Mouse (Mus musculus) urinary bladder, postnatal 36 days (tissue): ENCODE results near the gene Gm9774.

Source experiments
- DNase-seq, 2 experiments: peaks; one replicate each; pipeline ENCODE4 v3.0.0; 2022; ENCODE audit warnings: low spot score in 2 of 2, mixed read lengths in 1 of 2

The Gm9774 gene

DNA sequence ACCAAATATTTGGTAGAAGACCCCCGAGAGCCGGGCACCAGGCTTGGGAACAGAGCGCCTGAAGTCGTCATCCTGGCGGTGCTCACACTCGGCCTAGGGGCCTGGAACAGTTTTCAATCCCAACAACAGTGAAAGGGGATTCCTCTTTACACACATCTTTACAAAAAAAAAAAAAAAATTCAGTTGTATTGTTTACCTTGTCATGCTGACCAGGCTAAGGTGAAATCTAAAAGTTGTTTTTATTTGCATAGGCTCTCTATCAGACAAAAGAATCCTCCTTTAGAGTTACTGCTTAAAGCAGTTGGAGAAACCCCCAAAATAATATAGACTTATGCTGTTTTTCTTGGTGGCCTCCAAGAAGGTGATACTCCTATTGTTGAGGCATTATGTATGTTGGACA, at the start of gene Gm9774:
Gm9774 (minus strand) TSS at position 101 of the 400 bp plus-strand sequence.
- DNase-seq = no peak

GRCm38 (mm10) chr3:92470111-92470510, 40.9 kb upstream of the Gm9774 start:
- DNase-seq = no peak

- DNase-seq = no peak
These were observed 38.2 kb upstream of the Gm9774 start for GRCm38 (mm10) chr3:92467424-92467823.

DNA sequence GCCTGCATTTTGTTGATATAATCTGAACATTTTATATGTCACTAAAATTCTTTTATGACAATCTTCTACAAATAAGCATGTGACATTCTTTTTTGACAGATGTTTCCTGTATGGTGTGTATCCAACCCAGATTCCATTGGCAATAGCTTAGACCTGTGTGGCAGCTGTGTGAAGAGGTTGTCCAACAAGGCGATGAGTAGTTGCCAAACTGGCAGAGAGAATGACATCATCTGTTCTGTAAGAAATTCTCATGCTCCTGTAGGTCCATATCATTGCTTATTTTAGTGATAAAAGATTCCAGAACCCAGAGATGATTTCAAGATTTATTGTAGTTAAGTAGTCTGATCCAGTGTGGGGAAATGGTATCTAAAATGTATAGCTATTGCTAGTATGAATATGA, 37.4 kb upstream of the Gm9774 start:
- DNase-seq = no peak

DNA sequence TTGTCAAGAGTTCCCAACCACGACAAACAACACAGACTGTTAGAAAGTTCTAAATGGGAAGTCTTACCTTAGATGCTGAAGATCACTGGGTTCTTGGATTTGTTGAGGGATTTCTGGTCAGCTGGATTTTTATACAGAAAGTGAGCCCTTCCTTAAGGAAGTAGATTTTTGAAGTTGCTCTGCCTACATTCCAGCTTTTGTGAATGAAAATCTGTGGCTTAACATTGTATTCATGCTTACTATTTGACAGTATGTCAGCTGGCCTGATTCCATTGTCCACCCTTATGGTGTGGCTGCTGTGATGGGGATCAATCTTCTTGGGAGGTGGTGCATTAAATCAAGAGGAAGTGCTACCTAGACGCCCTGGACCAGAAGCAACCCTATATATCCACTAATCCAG, 29.4 kb upstream of the Gm9774 start, which contains the start of gene Sprr3:
Sprr3 (minus strand) TSS at position 101 of the 400 bp plus-strand sequence.
- no peak for DNase-seq

GRCm38 (mm10) chr3:92455151-92455550, 25.9 kb upstream of the Gm9774 start:
- no peak for DNase-seq

- DNase-seq = no peak
These were observed 11.0 kb upstream of the Gm9774 start for GRCm38 (mm10) chr3:92440177-92440576.

DNA sequence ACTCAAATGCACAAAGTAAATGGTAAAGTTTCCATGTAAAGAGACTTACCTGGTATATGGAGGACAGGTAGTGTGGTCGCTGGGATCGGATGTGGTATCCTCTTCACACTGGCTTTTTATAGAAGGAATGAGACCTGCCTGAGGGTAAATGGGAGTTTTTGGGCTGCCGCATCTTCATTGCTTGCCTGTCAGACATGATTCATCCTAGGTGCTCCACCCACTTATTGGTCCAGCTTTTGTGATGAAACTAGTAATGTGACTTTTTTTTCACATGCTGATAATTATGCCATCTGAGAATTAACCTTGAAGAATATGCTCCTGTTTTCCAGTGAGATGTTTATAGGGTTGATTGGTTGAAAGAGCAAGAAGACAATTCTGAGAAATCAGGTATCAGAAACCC, 9.5 kb upstream of the Gm9774 start, which contains the start of gene Sprr1b:
Sprr1b (minus strand) TSS at position 101 of the 400 bp plus-strand sequence.
- DNase-seq = no peak

DNA sequence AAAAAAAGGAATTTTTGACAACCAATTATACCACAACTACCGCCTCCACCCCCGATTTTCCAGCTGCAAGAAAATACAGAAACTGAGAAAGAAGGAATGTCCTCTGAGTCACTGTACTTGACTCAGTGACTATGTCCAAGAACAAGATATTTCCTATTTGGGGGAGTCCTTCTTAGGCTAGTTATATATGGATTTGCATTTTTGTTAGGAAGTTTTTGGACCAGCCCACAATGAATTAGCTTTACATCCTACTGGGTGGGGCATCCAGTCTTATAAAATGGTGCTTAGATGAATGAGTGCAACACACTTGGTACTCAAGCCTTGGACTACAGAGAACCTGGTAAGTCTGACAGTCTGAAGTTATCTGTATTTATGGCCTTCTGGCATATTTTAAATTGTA, 3.1 kb upstream of the Gm9774 start, which contains the start of gene Sprr2k:
Sprr2k (plus strand) TSS at position 301 of the 400 bp plus-strand sequence.
- no peak for DNase-seq

DNA sequence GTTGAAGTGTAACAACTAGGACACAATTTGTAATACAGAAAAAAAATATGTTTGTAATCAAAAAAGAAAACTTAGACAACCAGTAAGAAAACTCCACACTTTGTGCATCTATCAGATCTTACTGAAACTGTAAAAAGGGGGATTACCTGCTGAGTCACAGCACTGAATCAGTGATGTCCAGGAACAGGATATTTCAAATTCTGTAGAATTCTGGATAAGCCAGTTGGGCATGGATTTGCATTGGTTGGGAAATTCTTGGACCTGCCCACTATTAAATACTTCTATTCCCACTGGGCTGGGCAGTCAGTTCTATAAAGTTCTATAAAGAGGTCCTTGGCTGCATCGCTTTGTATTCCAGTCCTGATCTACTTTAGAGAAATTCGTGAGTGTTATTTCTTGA, 11.4 kb downstream of the Gm9774 start, which contains the start of gene Sprr2j-ps:
Sprr2j-ps (plus strand) TSS at position 301 of the 400 bp plus-strand sequence.
- DNase-seq = no peak

GRCm38 (mm10) chr3:92407691-92408090, 21.5 kb downstream of the Gm9774 start, which contains the start of gene Sprr2i:
TSS of gene Sprr2i (plus strand) at chr3:92407991.
- no peak for DNase-seq

- no peak for DNase-seq
These were observed 34.9 kb downstream of the Gm9774 start for GRCm38 (mm10) chr3:92394301-92394700.

DNA sequence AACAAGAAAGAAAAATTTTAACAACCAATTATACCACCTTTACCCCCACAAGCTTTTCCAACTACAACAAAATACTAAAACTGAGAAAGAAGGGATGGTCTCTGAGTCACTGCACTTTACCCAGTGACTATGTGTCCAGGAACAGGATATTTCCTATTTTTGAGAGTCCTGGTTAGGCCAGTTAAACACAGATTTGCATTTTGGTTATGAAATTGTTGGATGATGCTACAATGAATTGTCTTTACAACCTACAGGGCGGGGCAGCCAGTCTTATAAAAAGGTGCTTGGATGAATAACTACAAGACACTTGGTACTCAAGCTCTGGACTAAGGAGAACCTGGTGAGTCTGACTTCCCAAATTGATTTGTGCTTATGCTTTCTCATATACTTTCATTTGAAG, 43.8 kb downstream of the Gm9774 start, which contains the start of gene Sprr2h:
Sprr2h (plus strand) TSS at position 301 of the 400 bp plus-strand sequence.
- no peak for DNase-seq
